Mouse (Mus musculus) liver, embryonic 15.5 days (tissue): ENCODE results near the gene Prox2. TPM values are rescaled to one million over a fixed set of nuclear protein-coding genes. Genes with fewer than 3 reads are reported as not detected.

Source experiments
- ATAC-seq: fragments of 200-750 bp; cut with Nextera tagmentation; 2 replicates; pipeline ENCODE4 v1.8.0; 2017; ENCODE audit warnings: moderate number of reproducible peaks, mild to moderate bottlenecking, moderate library complexity; ENCODE audit not compliant: insufficient read depth
- H3K27ac ChIP-seq: fragments of 300-500 bp; sonication (generic); replicated peaks from 2 replicates; pipeline ENCODE4 v1.5.1; 2015; ENCODE audit warnings: mild to moderate bottlenecking, inconsistent platforms
- H3K27me3 ChIP-seq: fragments of 300-500 bp; sonication (generic); 2 replicates; pipeline ENCODE4 v1.6.1; 2015; ENCODE audit warnings: mild to moderate bottlenecking, inconsistent platforms
- H3K36me3 ChIP-seq: fragments of 300-500 bp; sonication (generic); replicated peaks from 2 replicates; pipeline ENCODE4 v1.6.1; 2015; ENCODE audit warnings: moderate library complexity, mild to moderate bottlenecking, inconsistent platforms
- H3K4me1 ChIP-seq: fragments of 300-500 bp; sonication (generic); replicated peaks from 2 replicates; pipeline ENCODE4 v1.6.1; 2015; ENCODE audit warnings: inconsistent platforms
- H3K4me2 ChIP-seq: fragments of 300-500 bp; sonication (generic); 2 replicates; pipeline ENCODE4 v1.6.1; 2015; ENCODE audit warnings: moderate library complexity, mild to moderate bottlenecking, inconsistent platforms
- H3K4me3 ChIP-seq: fragments of 300-500 bp; sonication (generic); replicated peaks from 2 replicates; pipeline ENCODE4 v1.5.1; 2015; ENCODE audit warnings: mild to moderate bottlenecking, inconsistent platforms
- H3K9ac ChIP-seq: fragments of 300-500 bp; sonication (generic); 2 replicates; pipeline ENCODE4 v1.6.1; 2015; ENCODE audit warnings: moderate library complexity, mild to moderate bottlenecking, inconsistent platforms
- H3K9me3 ChIP-seq: fragments of 300-500 bp; sonication (generic); replicated peaks from 2 replicates; pipeline ENCODE4 v1.6.1; 2016; ENCODE audit warnings: inconsistent platforms
- WGBS: fragments of 180-500 bp; shearing (Covaris S2); methylation state at CpG from one replicate; pipeline ENCODE4 v1.1.7; 2015; ENCODE audit warnings: mixed read lengths; ENCODE audit not compliant: insufficient replicate concordance; 5-methylcytosine and 5-hydroxymethylcytosine counted together
- polyA plus RNA-seq: library from polyadenylated mRNA; unstranded; fragments of >200 nt; fragmentation: Nextera tagmentation; extraction: Ambion mirVana; gene quantifications from 2 replicates; pipeline ENCODE4 v1.2.1, GENCODE M21; 2015

Gene Prox2
- polyA plus RNA-seq, 1 experiment from 2014 or later: 2.8 TPM

- Histone ChIP-seq H3K4me1 (peaks cover 61% of the 10 kb centered on the region), H3K4me2 (peak overlapping the region; percentile 80), H3K27ac (peak overlapping the region; percentile 89), H3K27me3 (no peaks in the 10 kb centered on the region), H3K9ac (peak overlapping the region; percentile 94), H3K36me3 (peaks cover 9% of the 10 kb centered on the region; the same call in 1 of the 2 replicates), H3K9me3 (no peaks in the 10 kb centered on the region), H3K4me3 (peak overlapping the region; percentile 90)
- 12% methylated on average over 18 of the region's 18 CpGs for WGBS
- peak; percentile 51 for ATAC-seq
Observed at GRCm38 (mm10) chr12:85110011-85110697, 405 bp downstream of the Prox2 start.

- Histone ChIP-seq H3K4me3 (peak overlapping the region; percentile 90), H3K36me3 (0 out of 2 replicates have a peak, but pooled peaks cover 2% of the 10 kb centered on the region), H3K9me3 (no peaks in the 10 kb centered on the region), H3K27me3 (no peaks in the 10 kb centered on the region), H3K27ac (peak overlapping the region; percentile 35; the same call in 1 of the 2 replicates), H3K4me2 (peak overlapping the region; percentile 80), H3K4me1 (peaks cover 58% of the 10 kb centered on the region), H3K9ac (no peak overlapping the region)
- no peak for ATAC-seq
- WGBS: 78% methylated on average over 4 of the region's 4 CpGs
Observed at GRCm38 (mm10) chr12:85109426-85109825, 1.1 kb downstream of the Prox2 start.

GRCm38 (mm10) chr12:85108643-85109042 is 1.9 kb downstream of the Prox2 start:
- peaks cover 52% of the 10 kb centered on the region for H3K4me1 ChIP-seq
- no peak overlapping the region for H3K4me3 ChIP-seq
- no peaks in the 10 kb centered on the region for H3K9me3 ChIP-seq
- H3K9ac ChIP-seq: no peak overlapping the region
- WGBS: 51% methylated on average over 3 of the region's 3 CpGs
- no peak overlapping the region for H3K4me2 ChIP-seq
- H3K27me3 ChIP-seq: no peaks in the 10 kb centered on the region
- ATAC-seq: no peak
- peak overlapping the region; percentile 35; the same call in 1 of the 2 replicates for H3K27ac ChIP-seq
- H3K36me3 ChIP-seq: 0 out of 2 replicates have a peak, but pooled peaks cover under 1% of the 10 kb centered on the region

- Histone ChIP-seq H3K36me3 (no peaks in the 10 kb centered on the region), H3K4me2 (peak overlapping the region; percentile 6), H3K27ac (no peak overlapping the region), H3K9me3 (no peaks in the 10 kb centered on the region), H3K4me1 (peaks cover 28% of the 10 kb centered on the region), H3K27me3 (no peaks in the 10 kb centered on the region), H3K9ac (no peak overlapping the region), H3K4me3 (no peak overlapping the region)
- ATAC-seq: no peak
- WGBS: 8% methylated on average over 8 of the region's 8 CpGs
Observed at GRCm38 (mm10) chr12:85106292-85106691, 4.3 kb downstream of the Prox2 start.

GRCm38 (mm10) chr12:85104789-85105188 is 5.8 kb downstream of the Prox2 start:
- Histone ChIP-seq H3K9ac (no peak overlapping the region), H3K4me2 (no peak overlapping the region), H3K27ac (no peak overlapping the region), H3K27me3 (no peaks in the 10 kb centered on the region), H3K36me3 (no peaks in the 10 kb centered on the region), H3K4me3 (no peak overlapping the region), H3K4me1 (peaks cover 23% of the 10 kb centered on the region), H3K9me3 (no peaks in the 10 kb centered on the region)
- ATAC-seq: no peak
- WGBS: 81% methylated on average over 8 of the region's 8 CpGs

- Histone ChIP-seq H3K27me3 (no peaks in the 10 kb centered on the region), H3K27ac (no peak overlapping the region), H3K4me2 (no peak overlapping the region), H3K9ac (no peak overlapping the region), H3K36me3 (no peaks in the 10 kb centered on the region), H3K4me1 (peaks cover 14% of the 10 kb centered on the region), H3K4me3 (no peak overlapping the region), H3K9me3 (no peaks in the 10 kb centered on the region)
- WGBS: 66% methylated on average over 8 of the region's 8 CpGs
- no peak for ATAC-seq
Observed at GRCm38 (mm10) chr12:85103096-85103495, 7.5 kb downstream of the Prox2 start.

- Histone ChIP-seq H3K9me3 (no peaks in the 10 kb centered on the region), H3K4me2 (no peak overlapping the region), H3K27ac (no peak overlapping the region), H3K27me3 (no peaks in the 10 kb centered on the region), H3K4me3 (no peak overlapping the region), H3K36me3 (no peaks in the 10 kb centered on the region), H3K9ac (no peak overlapping the region), H3K4me1 (peaks cover 12% of the 10 kb centered on the region)
- no peak for ATAC-seq
- 66% methylated on average over 5 of the region's 5 CpGs for WGBS
Observed at GRCm38 (mm10) chr12:85101521-85102106, 8.9 kb downstream of the Prox2 start.

- H3K9ac ChIP-seq: no peak overlapping the region
- 0 out of 2 replicates have a peak, but pooled peaks cover 6% of the 10 kb centered on the region for H3K4me1 ChIP-seq
- H3K4me3 ChIP-seq: no peak overlapping the region
- H3K9me3 ChIP-seq: no peaks in the 10 kb centered on the region
- 78% methylated on average over 14 of the region's 14 CpGs for WGBS
- H3K4me2 ChIP-seq: no peak overlapping the region
- ATAC-seq: no peak
- H3K27me3 ChIP-seq: no peaks in the 10 kb centered on the region
- no peak overlapping the region for H3K27ac ChIP-seq
- no peaks in the 10 kb centered on the region for H3K36me3 ChIP-seq
Observed at GRCm38 (mm10) chr12:85101001-85101400, 9.6 kb downstream of the Prox2 start.

GRCm38 (mm10) chr12:85095859-85096258 is 14.7 kb downstream of the Prox2 start:
- Histone ChIP-seq H3K9ac (no peak overlapping the region), H3K9me3 (no peaks in the 10 kb centered on the region), H3K36me3 (no peaks in the 10 kb centered on the region), H3K27me3 (no peaks in the 10 kb centered on the region), H3K4me3 (no peak overlapping the region), H3K4me2 (no peak overlapping the region), H3K27ac (no peak overlapping the region), H3K4me1 (peaks cover 19% of the 10 kb centered on the region)
- no peak for ATAC-seq
- WGBS: 76% methylated on average over 7 of the region's 7 CpGs

- Histone ChIP-seq H3K4me3 (no peak overlapping the region), H3K9me3 (no peaks in the 10 kb centered on the region), H3K4me1 (peaks cover 26% of the 10 kb centered on the region), H3K27ac (no peak overlapping the region), H3K4me2 (no peak overlapping the region), H3K36me3 (no peaks in the 10 kb centered on the region), H3K9ac (no peak overlapping the region), H3K27me3 (no peaks in the 10 kb centered on the region)
- ATAC-seq: no peak
- 78% methylated on average over 11 of the region's 11 CpGs for WGBS
Observed at GRCm38 (mm10) chr12:85095146-85095545, 15.4 kb downstream of the Prox2 start.

GRCm38 (mm10) chr12:85094706-85095105 is 15.9 kb downstream of the Prox2 start:
- WGBS: 72% methylated on average over 10 of the region's 10 CpGs
- Histone ChIP-seq H3K27ac (no peak overlapping the region), H3K4me2 (no peak overlapping the region), H3K9ac (no peak overlapping the region), H3K27me3 (no peaks in the 10 kb centered on the region), H3K4me1 (peaks cover 26% of the 10 kb centered on the region), H3K9me3 (no peaks in the 10 kb centered on the region), H3K36me3 (0 out of 2 replicates have a peak, but pooled peaks cover 2% of the 10 kb centered on the region), H3K4me3 (no peak overlapping the region)
- no peak for ATAC-seq
